Mouse (Mus musculus) lung, postnatal 0 days (tissue): ENCODE data around the gene Otub1. TPM values are rescaled to one million over a fixed set of nuclear protein-coding genes. Genes with fewer than 3 reads are reported as not detected.
A peak's percentile ranks its signal among the peaks of the same experiment; 100 is the strongest.

Experiments used
- ATAC-seq: fragments of 200-750 bp; cut with Nextera tagmentation; 2 replicates; pipeline ENCODE4 v1.8.0; 2017; ENCODE audit warnings: moderate library complexity
- DNase-seq: peaks from one replicate; pipeline ENCODE4 v3.0.0-alpha.2; 2016; ENCODE audit warnings: low spot score
- H3K27ac ChIP-seq: fragments of 300-500 bp; sonication (generic); 2 replicates; pipeline ENCODE4 v1.5.1; 2014; ENCODE audit warnings: antibody characterized with exemption, mild to moderate bottlenecking, low read length, mixed read lengths
- H3K27me3 ChIP-seq: fragments of 300-500 bp; sonication (generic); replicated peaks from 2 replicates; pipeline ENCODE4 v1.6.1; 2014; ENCODE audit warnings: low read length, mixed read lengths; ENCODE audit not compliant: insufficient read depth
- H3K36me3 ChIP-seq: fragments of 300-500 bp; sonication (generic); 2 replicates; pipeline ENCODE4 v1.6.1; 2014; ENCODE audit warnings: low read length, mixed read lengths; ENCODE audit not compliant: insufficient read depth
- H3K4me1 ChIP-seq: fragments of 300-500 bp; sonication (generic); 2 replicates; pipeline ENCODE4 v1.6.1; 2014; ENCODE audit warnings: antibody characterized with exemption, low read depth, low read length, mixed read lengths; ENCODE audit not compliant: insufficient read depth
- H3K4me2 ChIP-seq: fragments of 300-500 bp; sonication (generic); replicated peaks from 2 replicates; pipeline ENCODE4 v1.6.1; 2014; ENCODE audit warnings: low read depth, mild to moderate bottlenecking, low read length, moderate library complexity, mixed read lengths
- H3K4me3 ChIP-seq: fragments of 300-500 bp; sonication (generic); 2 replicates; pipeline ENCODE4 v1.5.1; 2014; ENCODE audit warnings: low read depth, low read length
- H3K9ac ChIP-seq: fragments of 300-500 bp; sonication (generic); replicated peaks from 2 replicates; pipeline ENCODE4 v1.6.1; 2014; ENCODE audit warnings: low read depth, mild to moderate bottlenecking
- H3K9me3 ChIP-seq: fragments of 300-500 bp; sonication (generic); 2 replicates; pipeline ENCODE4 v1.6.1; 2016; ENCODE audit warnings: low read length, mixed read lengths
- CTCF ChIP-seq: IDR thresholded peaks from 2 replicates; pipeline ENCODE4 v1.5.1; 2016; ENCODE audit warnings: antibody characterized with exemption, mild to moderate bottlenecking
- EP300 ChIP-seq: IDR thresholded peaks from 2 replicates; pipeline ENCODE4 v1.6.1; 2016; ENCODE audit warnings: antibody characterized with exemption, mild to moderate bottlenecking, control low read depth
- WGBS: fragments of 180-500 bp; shearing (Covaris S2); extraction: QIAGEN DNeasy Blood & Tissue Kit; methylation state at CpG from one replicate; pipeline ENCODE4 v1.1.7; 2014; 5-methylcytosine and 5-hydroxymethylcytosine counted together
- polyA plus RNA-seq: library from polyadenylated mRNA; unstranded; fragments of >200 nt; fragmentation: Nextera tagmentation; extraction: Ambion mirVana; gene quantifications from 2 replicates; pipeline ENCODE4 v1.2.1, GENCODE M21; 2015

Gene Otub1
- polyA plus RNA-seq, 1 experiment from 2014 or later = 119 TPM

DNA sequence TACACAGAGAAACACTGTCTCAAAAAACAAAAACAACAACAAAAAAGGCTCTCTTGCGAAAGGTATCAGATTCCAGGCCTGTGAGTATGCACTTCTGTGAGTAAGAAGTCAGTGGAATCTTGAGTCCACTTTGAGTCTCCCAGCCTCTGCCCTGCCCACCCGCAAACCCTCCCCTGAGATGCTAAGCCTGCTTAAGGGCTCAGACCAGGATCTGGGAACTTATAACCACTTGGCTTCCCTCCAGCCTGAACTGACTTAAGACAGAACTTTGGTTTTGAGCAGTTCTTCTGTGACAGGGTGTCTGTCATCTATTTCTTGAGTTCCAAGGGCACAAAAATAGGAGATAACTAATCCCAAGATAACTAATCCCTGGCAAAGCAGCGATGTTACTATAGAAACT is 6.9 kb upstream of the Otub1 start:
- ATAC-seq (no peak), DNase-seq (peak; percentile 33)
- Histone ChIP-seq H3K4me1 (peaks cover 17% of the 10 kb centered on the region; the same call in 1 of the 2 replicates), H3K4me3 (no peak overlapping the region), H3K9ac (no peak overlapping the region), H3K27ac (no peak overlapping the region), H3K9me3 (no peaks in the 10 kb centered on the region), H3K27me3 (no peaks in the 10 kb centered on the region), H3K36me3 (peaks cover 3% of the 10 kb centered on the region), H3K4me2 (no peak overlapping the region)
- WGBS = 78% methylated on average over 3 of the region's 3 CpGs
- no peak for TF ChIP-seq EP300
- TF ChIP-seq CTCF = no peak

GRCm38 (mm10) chr19:7212216-7212615 is 6.1 kb upstream of the Otub1 start:
- no peak overlapping the region for H3K27ac ChIP-seq
- H3K4me2 ChIP-seq = no peak overlapping the region
- H3K4me1 ChIP-seq = peaks cover 14% of the 10 kb centered on the region; the same call in 1 of the 2 replicates
- no peak for TF ChIP-seq EP300
- TF ChIP-seq CTCF = no peak
- no peak overlapping the region for H3K9ac ChIP-seq
- ATAC-seq = no peak
- peaks cover 3% of the 10 kb centered on the region for H3K36me3 ChIP-seq
- DNase-seq = no peak
- no peaks in the 10 kb centered on the region for H3K9me3 ChIP-seq
- no peaks in the 10 kb centered on the region for H3K27me3 ChIP-seq
- 82% methylated on average over 1 of the region's 1 CpGs for WGBS
- H3K4me3 ChIP-seq = no peak overlapping the region

DNA sequence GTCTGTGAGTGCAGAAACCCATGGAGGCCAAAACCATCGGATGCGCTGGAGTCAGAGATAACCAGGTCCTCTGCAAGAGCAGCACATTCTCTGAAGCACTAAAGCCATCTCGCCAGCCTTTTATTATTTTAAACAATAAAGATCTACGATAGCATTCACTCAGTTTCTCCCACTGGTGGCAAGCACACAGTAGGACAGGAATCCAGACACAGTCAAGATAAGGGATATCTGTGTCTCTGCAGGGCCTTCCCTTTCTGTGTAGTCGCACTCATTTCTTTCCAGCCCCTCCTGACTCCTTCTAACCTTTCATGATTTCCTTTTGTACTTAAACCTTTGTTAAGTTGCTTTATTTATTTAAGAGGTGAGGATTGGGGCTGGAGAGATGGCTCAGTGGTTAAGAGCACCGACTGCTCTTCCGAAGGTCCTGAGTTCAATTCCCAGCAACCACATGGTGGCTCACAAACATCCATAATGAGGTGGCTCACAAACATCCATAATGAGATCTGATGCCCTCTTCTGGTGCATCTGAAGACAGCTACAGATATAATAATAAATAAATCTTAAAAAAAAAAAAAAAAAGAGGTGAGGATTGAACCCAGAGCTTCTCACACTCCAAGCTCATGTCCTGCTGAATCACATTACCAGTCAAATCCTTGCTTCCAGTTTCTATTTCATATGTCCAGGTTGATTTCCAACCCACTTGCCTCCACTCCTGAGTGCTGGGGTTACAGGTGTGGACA is 4.0 kb upstream of the Otub1 start:
- WGBS = 79% methylated on average over 7 of the region's 7 CpGs
- Histone ChIP-seq H3K27ac (no peak overlapping the region), H3K4me2 (no peak overlapping the region), H3K9me3 (no peaks in the 10 kb centered on the region), H3K4me1 (peaks cover 6% of the 10 kb centered on the region; the same call in 1 of the 2 replicates), H3K36me3 (peaks cover 3% of the 10 kb centered on the region), H3K9ac (no peak overlapping the region), H3K27me3 (no peaks in the 10 kb centered on the region), H3K4me3 (no peak overlapping the region)
- DNase-seq (no peak), ATAC-seq (no peak)
- TF ChIP-seq EP300 (no peak), CTCF (no peak; the same call in 1 of the 2 replicates)

DNA sequence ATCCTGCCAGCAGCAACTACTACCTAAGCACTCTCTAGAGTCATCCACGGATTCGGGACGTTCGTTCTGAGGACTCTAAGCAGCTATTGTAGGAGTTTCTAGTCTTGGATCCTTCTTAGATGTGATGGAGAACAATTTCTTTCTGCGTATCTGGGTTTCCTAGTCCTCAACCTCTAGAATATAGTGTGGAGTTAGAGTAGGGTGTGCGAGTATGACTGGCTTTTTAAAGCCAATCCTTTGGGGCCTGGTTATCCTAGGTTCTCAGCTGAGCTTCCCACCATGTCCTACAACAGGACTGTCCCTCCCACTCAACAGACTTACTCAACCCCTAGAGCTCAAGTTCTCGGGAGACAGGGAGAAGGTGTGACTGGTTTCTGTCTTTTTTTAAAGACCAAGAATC is 790 bp downstream of the Otub1 start:
- WGBS = 19% methylated on average over 7 of the region's 7 CpGs
- no peak for TF ChIP-seq CTCF
- TF ChIP-seq EP300 = no peak
- no peak for DNase-seq
- H3K27ac ChIP-seq = peak overlapping the region; percentile 94
- ATAC-seq = no peak
- no peaks in the 10 kb centered on the region for H3K4me1 ChIP-seq
- no peaks in the 10 kb centered on the region for H3K9me3 ChIP-seq
- H3K4me3 ChIP-seq = peak overlapping the region; percentile 87
- peak overlapping the region; percentile 62 for H3K9ac ChIP-seq
- peak overlapping the region; percentile 85 for H3K4me2 ChIP-seq
- peaks cover 7% of the 10 kb centered on the region; the same call in 1 of the 2 replicates for H3K36me3 ChIP-seq
- H3K27me3 ChIP-seq = no peaks in the 10 kb centered on the region

- Histone ChIP-seq H3K9me3 (no peaks in the 10 kb centered on the region), H3K9ac (no peak overlapping the region), H3K4me3 (no peak overlapping the region), H3K27ac (no peak overlapping the region), H3K27me3 (no peaks in the 10 kb centered on the region), H3K36me3 (peaks cover 12% of the 10 kb centered on the region; the same call in 1 of the 2 replicates), H3K4me1 (no peaks in the 10 kb centered on the region), H3K4me2 (peak overlapping the region; percentile 85)
- DNase-seq (no peak), ATAC-seq (no peak)
- WGBS = 36% methylated on average over 2 of the region's 2 CpGs
- no peak for TF ChIP-seq EP300
- TF ChIP-seq CTCF = no peak
Measured at GRCm38 (mm10) chr19:7204898-7205297, 1.2 kb downstream of the Otub1 start.

DNA sequence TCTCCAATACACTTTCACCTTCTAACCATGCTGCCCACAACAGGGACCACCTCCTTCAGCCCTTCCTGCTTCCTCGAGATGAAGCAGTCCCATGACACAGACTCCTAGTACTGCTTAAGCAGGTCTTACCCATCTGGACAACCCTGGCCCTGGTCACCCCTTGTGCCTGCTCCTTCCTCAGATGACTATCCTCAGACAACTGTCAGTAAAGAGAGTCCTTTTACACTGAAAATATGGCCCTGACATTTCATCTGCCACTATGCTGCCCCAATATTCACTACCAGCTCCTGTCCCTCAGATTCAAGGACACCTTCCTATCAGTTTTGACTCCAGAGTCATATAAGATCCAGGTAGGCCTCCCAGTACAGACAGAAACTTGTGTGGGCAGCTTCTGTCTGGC is 5.7 kb downstream of the Otub1 start:
- no peak for ATAC-seq
- WGBS = 43% methylated on average over 1 of the region's 1 CpGs
- peaks cover 28% of the 10 kb centered on the region for H3K36me3 ChIP-seq

More for the DNA sequence above, 5.7 kb downstream of the Otub1 start:
- Histone ChIP-seq H3K4me3 (no peak overlapping the region), H3K4me1 (no peaks in the 10 kb centered on the region), H3K4me2 (no peak overlapping the region), H3K9ac (no peak overlapping the region), H3K9me3 (no peaks in the 10 kb centered on the region), H3K27ac (no peak overlapping the region), H3K27me3 (no peaks in the 10 kb centered on the region)
- TF ChIP-seq EP300 (no peak), CTCF (no peak)
- DNase-seq = no peak
